Comparison of ENCODE assay signal across 9 mouse cellular contexts in genomic region chr15:83447791-83448544, GRCm38 (mm10). TPM values are rescaled to one million over a fixed set of nuclear protein-coding genes. Genes with fewer than 3 reads are reported as not detected.
DNase-seq lines count a peak whose midpoint lies in the region; ATAC-seq lines count a peak whose summit lies in the region.
"Had no signal": no experiment of that assay in that cellular context is flagged by ENCODE, and none has a peak within 500 bp of the region (broad histone marks: within the 10 kb centered on the region; RNA-seq: fewer than 3 reads in every experiment).

No protein-coding gene starts in this region.

- no peaks in the 10 kb centered on the region for H3K9me3 ChIP-seq in forebrain, embryonic 16.5 days (ENCODE audit: control insufficient read depth, low read length)
- H3K9me3 ChIP-seq in forebrain, embryonic 12.5 days: no peaks in the 10 kb centered on the region
- no peaks in the 10 kb centered on the region for H3K9me3 ChIP-seq in intestine, embryonic 15.5 days
- H3K9me3 ChIP-seq in liver, embryonic 16.5 days (replicated peaks; ENCODE audit: control insufficient read depth, low read length): no peaks in the 10 kb centered on the region

- peak; percentile 39 for DNase-seq in 416B (ENCODE audit: low read depth)
- DNase-seq in cerebellum, postnatal 4 days (ENCODE audit: low spot score in 2 of 2): no peak
- DNase-seq in cerebellum, adult 9-11 months: no peak
- DNase-seq: cerebellum, adult 8-10 months had no signal

- no peak overlapping the region for H3K9ac ChIP-seq in forebrain, embryonic 16.5 days (replicated peaks; ENCODE audit: low read depth, low read length)
- H3K9ac ChIP-seq in forebrain, embryonic 12.5 days: no peak overlapping the region
- H3K9ac ChIP-seq in intestine, embryonic 15.5 days: 0 out of 2 replicates have a peak overlapping the region, but pooled peaks have one; percentile 5
- no peak overlapping the region for H3K9ac ChIP-seq in liver, embryonic 16.5 days (ENCODE audit: low read depth, low read length)

- peaks cover 20% of the 10 kb centered on the region for H3K4me1 ChIP-seq in forebrain, embryonic 16.5 days (replicated peaks; ENCODE audit: control insufficient read depth, insufficient read depth, low read length)
- peaks cover 26% of the 10 kb centered on the region; the same call in 1 of the 2 replicates for H3K4me1 ChIP-seq in forebrain, embryonic 12.5 days
- H3K4me1 ChIP-seq in intestine, embryonic 15.5 days (replicated peaks): peaks cover 68% of the 10 kb centered on the region
- peaks cover 67% of the 10 kb centered on the region for H3K4me1 ChIP-seq in liver, embryonic 16.5 days (ENCODE audit: control insufficient read depth, low read depth, low read length)

- no peak overlapping the region for H3K27ac ChIP-seq in forebrain, embryonic 16.5 days (ENCODE audit: low read length)
- no peak overlapping the region for H3K27ac ChIP-seq in forebrain, embryonic 12.5 days
- H3K27ac ChIP-seq in intestine, embryonic 15.5 days: peak overlapping the region; percentile 45; the same call in 1 of the 2 replicates
- peak overlapping the region; percentile 51 for H3K27ac ChIP-seq in liver, embryonic 16.5 days (ENCODE audit: low read length)

- H3K27me3 ChIP-seq in forebrain, embryonic 16.5 days (replicated peaks; ENCODE audit: control insufficient read depth, insufficient read depth, low read length): no peaks in the 10 kb centered on the region
- no peaks in the 10 kb centered on the region for H3K27me3 ChIP-seq in forebrain, embryonic 12.5 days
- no peaks in the 10 kb centered on the region for H3K27me3 ChIP-seq in intestine, embryonic 15.5 days (replicated peaks)
- H3K27me3 ChIP-seq in liver, embryonic 16.5 days (ENCODE audit: control insufficient read depth, insufficient read depth, low read depth, low read length): no peaks in the 10 kb centered on the region

- H3K4me2 ChIP-seq in forebrain, embryonic 16.5 days (ENCODE audit: low read length): no peak overlapping the region
- no peak overlapping the region for H3K4me2 ChIP-seq in forebrain, embryonic 12.5 days
- no peak overlapping the region for H3K4me2 ChIP-seq in intestine, embryonic 15.5 days (replicated peaks)
- H3K4me2 ChIP-seq in liver, embryonic 16.5 days (ENCODE audit: low read depth, low read length): peak overlapping the region; percentile 25

- 52% methylated on average over 10 of the region's 10 CpGs for WGBS in forebrain, embryonic 16.5 days
- 77% methylated on average over 10 of the region's 10 CpGs for WGBS in forebrain, embryonic 12.5 days
- WGBS in intestine, embryonic 15.5 days: 33% methylated on average over 10 of the region's 10 CpGs
- 60% methylated on average over 10 of the region's 10 CpGs for WGBS in liver, embryonic 16.5 days (ENCODE audit: insufficient replicate concordance)

- H3K4me3 ChIP-seq in forebrain, embryonic 16.5 days (replicated peaks; ENCODE audit: low read length): no peak overlapping the region
- H3K4me3 ChIP-seq in forebrain, embryonic 12.5 days (replicated peaks): no peak overlapping the region
- H3K4me3 ChIP-seq in intestine, embryonic 15.5 days (replicated peaks): no peak overlapping the region
- H3K4me3 ChIP-seq in liver, embryonic 16.5 days (ENCODE audit: low read depth, low read length): peak overlapping the region; percentile 13; the same call in 1 of the 2 replicates

- no peaks in the 10 kb centered on the region for H3K36me3 ChIP-seq in forebrain, embryonic 16.5 days (ENCODE audit: control insufficient read depth, insufficient read depth)
- no peaks in the 10 kb centered on the region for H3K36me3 ChIP-seq in forebrain, embryonic 12.5 days (replicated peaks)
- no peaks in the 10 kb centered on the region for H3K36me3 ChIP-seq in intestine, embryonic 15.5 days
- H3K36me3 ChIP-seq in liver, embryonic 16.5 days (ENCODE audit: control insufficient read depth, insufficient read depth): no peaks in the 10 kb centered on the region

- ATAC-seq in forebrain, embryonic 16.5 days: 0 out of 2 replicates have a peak, but pooled peaks have one; percentile 40
- ATAC-seq in forebrain, embryonic 12.5 days (ENCODE audit: low FRiP score): no peak
- ATAC-seq in intestine, embryonic 15.5 days: no peak
- peak; percentile 51 for ATAC-seq in liver, embryonic 16.5 days (ENCODE audit: low read depth)
- no peak for ATAC-seq in megakaryocyte progenitor cell, adult 5-6 weeks (replicated peaks; ENCODE audit: poor library complexity)

RNA-seq across cellular contexts. Expression of gene Pacsin2, which starts 16.4 kb away (rescaled TPM):
- polyA plus RNA-seq in forebrain, embryonic 16.5 days (2015; fragmentation: Nextera tagmentation; extraction: Ambion mirVana): 19.8 and 20.0 TPM in 2 replicates
- polyA plus RNA-seq in forebrain, embryonic 12.5 days (2016; fragmentation: Nextera tagmentation; extraction: Ambion mirVana): 37.0 and 40.7 TPM in 2 replicates
- 70.8 and 78.1 TPM in 2 replicates for polyA plus RNA-seq in intestine, embryonic 15.5 days (2015; fragmentation: Nextera tagmentation; extraction: Ambion mirVana)
- 45.6 and 47.9 TPM in 2 replicates for polyA plus RNA-seq in liver, embryonic 16.5 days (2015; fragmentation: Nextera tagmentation; extraction: Ambion mirVana)
- total RNA-seq in megakaryocyte progenitor cell, adult 5-6 weeks (2015): 40.0 and 47.4 TPM in 2 replicates
- 71.7 and 101 TPM in 2 replicates for total RNA-seq in megakaryocyte progenitor cell, adult 5-6 weeks (2017)

Comparison
In these comparisons a context has a peak if more than half of its experiments do, and no peak if none do; other contexts are left out.
1. ATAC-seq: peak in forebrain, embryonic 16.5 days (single experiment) and liver, embryonic 16.5 days (single experiment); none in forebrain, embryonic 12.5 days (single experiment), intestine, embryonic 15.5 days (single experiment) and megakaryocyte progenitor cell, adult 5-6 weeks (single experiment).
2. H3K27ac ChIP-seq: peak in intestine, embryonic 15.5 days (single experiment) and liver, embryonic 16.5 days (single experiment); none in forebrain, embryonic 16.5 days (single experiment) and forebrain, embryonic 12.5 days (single experiment).